Mouse (Mus musculus) lung, postnatal 10 days (tissue): ENCODE results near the gene Phc1.

Experiments used
- DNase-seq: peaks from one replicate; pipeline ENCODE4 v3.0.0; 2021

Gene Phc1

DNA sequence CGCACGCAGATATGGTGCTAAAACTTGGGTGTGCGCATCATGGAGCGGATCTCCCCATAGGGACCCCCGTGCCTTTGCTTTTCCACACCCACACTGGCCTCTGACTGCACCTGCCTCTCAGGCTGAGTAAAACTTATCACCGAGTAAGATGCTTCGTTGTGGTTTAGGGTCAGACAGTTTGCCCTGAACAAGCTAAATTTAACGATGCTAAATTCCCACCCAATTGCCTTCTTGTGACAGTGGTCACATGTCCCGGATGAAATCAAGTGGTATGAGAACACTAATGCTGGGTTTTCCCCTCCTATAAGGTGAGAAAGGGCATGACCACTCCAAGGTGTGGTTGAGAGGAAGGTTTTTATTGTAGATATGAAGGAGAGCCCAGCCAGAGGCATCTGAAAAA, 46.6 kb downstream of the Phc1 start:
- DNase-seq = no peak

DNA sequence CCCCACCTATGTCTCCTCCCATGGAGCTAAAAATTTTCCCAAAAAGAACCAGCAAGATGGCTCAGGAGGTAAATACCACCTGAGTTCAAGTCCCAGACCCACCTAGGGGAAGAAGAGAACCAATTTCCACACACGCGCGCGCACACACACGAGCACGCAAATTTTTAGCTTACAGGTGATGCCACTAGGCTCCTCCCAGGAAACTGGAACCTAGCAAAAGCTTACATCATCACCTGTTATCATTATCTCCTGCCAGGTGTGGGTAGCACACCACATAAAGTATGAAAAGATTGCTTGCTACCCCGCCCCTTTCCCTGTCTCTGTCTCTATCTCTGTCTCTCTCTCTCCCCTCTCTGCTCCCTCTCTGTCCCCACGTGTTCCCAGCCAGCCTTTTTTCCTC, 47.2 kb downstream of the Phc1 start:
- no peak for DNase-seq

DNA sequence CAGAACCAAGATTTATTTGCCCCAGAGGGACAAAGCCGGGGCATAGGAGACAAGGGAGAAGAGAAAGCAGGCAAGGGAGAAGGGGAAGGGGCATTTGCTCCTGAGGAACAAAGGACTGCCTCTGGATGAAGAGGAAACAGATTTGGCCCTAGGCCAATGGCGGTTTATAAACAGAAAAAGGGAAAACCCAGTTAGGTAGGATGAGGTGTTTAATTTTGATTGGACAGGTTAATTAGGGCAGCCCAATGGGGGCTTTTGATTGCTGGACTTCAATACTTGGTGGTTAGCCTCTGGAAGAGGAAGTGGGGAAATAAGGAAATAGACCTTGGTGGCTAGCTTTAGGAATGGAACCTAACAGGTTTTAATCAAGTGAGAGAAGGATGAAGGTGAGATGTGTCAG, 48.2 kb downstream of the Phc1 start:
- no peak for DNase-seq

DNA sequence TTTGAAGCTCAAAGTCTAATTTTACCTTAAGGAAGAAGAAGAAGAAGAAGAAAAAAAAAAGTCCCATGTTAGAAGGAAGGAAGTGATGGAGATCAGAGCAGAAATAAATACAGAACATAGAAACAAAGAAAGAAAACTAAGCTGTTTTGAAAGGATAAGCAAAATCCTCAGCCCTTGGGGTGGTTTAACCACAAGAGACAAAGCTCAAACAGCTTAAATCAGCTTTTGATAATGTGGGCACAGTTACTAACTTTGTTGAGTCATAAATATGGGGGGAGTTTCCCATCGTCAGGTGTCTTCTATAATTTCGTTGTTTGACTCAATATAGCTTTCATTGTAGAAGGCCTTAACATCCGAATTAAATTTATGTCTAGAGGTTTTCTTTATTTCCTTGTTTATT, 48.6 kb downstream of the Phc1 start:
- DNase-seq = no peak

DNA sequence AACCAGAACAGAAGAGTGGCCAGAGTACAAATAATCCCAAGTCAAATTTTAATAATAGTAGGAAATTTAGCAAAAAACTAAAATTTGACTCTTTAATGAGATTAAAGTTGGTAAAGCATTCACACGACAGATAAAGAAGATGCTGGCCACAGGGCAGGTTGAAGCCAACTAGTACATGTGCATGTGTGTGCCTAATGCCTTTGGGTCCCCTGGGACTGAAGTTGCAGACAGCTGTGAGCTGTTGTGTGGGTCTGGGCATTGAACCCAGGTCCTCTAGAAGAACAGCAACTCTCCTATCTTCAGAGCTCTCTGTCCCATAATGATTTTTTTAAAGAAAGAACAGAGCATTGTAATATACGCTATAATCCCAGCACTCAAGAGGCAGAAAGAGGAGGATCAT, 49.1 kb downstream of the Phc1 start:
- no peak for DNase-seq

- DNase-seq = no peak
These were observed 50.1 kb downstream of the Phc1 start for GRCm38 (mm10) chr6:122290253-122290652.

DNA sequence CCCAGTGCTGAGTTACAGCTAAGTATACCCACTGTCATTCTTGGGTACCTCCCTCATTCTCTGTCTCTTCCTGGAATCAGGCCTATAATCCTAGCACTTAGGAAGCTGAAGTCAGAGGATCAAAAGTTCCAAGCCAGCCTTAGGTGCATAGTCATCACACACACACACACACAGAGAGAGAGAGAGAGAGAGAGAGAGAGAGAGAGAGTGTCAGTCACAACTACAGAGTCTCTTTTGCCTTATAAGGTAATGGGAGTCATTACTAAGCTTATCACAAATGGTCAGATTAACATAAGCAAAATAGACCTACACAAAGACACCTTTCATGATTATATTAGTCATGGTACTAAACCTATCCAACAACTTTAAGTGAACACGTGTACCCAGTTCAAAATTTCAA, 51.0 kb downstream of the Phc1 start:
- DNase-seq = no peak

DNA sequence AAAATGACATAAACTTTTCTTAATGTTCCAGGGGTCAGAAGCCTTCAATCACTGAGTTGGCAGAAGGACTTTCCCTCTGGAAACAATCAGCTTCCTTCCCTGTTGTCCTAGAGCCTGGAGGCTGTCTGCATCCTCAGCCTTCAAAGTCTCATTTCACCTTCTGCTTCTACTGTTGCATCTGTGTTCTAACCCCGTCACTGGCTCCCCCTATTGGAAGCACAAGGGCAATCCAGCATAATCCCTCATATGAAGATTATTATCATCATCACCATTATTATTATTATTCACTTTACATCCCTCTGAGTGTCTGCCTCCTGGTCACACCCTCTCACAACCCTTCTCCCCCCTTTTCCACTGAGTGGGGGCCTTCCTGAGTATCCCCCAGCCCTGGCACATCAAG, 52.1 kb downstream of the Phc1 start:
- DNase-seq = no peak

DNA sequence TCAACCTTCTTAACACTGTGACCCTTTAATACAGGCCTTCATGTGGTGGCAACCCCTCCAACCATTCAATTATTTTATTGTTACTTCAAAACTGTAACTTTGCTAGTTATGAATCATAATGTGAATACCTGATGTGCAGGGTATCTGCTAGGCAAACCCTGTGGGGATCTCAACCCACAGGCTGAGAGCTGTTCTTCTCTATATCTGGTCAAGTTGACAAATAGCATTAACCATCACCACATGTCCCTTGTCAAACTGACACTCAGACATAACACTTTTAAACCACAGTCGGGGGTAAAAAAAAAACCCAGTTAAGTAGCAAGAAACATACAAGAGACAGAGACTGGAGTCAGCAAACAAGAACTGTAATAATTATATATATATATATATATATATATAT, 55.5 kb downstream of the Phc1 start:
- DNase-seq = no peak

DNA sequence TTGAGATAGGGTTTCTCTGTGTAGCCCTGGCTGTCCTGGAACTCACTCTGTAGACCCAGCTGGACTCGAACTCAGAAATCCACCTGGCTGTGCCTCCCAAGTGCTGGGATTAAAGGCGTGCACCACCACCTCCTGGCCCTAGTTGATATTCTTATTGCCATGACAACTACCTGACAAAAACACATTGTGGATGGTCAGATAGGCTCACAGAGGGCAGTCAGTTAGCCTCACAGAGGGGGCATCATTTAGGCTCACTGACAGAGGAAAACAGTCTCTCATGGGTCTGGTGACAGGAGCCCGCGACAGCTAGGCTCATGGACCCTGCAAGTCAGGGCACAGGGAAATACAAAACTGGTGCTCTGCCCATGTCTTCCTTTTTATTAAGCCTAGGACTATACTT, 56.1 kb downstream of the Phc1 start:
- no peak for DNase-seq

DNA sequence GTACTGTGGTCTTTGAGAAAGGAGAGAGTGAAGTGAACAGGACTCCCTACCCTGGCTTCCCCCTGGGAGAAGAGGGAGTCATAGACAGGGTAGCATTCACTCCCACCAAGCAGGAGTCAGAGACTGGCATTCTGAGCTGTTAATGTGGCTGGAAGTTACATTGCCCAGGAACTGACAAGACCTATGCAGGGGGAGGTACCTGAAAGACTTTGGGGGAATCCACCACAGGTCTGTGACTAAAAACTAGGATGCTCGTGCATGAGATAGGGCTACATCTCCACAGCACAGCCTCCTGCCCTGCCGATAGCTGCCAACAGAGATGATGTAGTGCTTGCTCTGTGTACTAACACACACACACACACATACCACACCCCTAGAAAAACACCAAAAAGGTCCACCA, 56.9 kb downstream of the Phc1 start:
- no peak for DNase-seq

GRCm38 (mm10) chr6:122282782-122283181, 57.6 kb downstream of the Phc1 start, which contains the start of gene Klrg1:
TSS of gene Klrg1 (minus strand) at chr6:122282882.
- DNase-seq = no peak

- DNase-seq = no peak
These were observed 63.8 kb downstream of the Phc1 start for GRCm38 (mm10) chr6:122276565-122276964.

DNA sequence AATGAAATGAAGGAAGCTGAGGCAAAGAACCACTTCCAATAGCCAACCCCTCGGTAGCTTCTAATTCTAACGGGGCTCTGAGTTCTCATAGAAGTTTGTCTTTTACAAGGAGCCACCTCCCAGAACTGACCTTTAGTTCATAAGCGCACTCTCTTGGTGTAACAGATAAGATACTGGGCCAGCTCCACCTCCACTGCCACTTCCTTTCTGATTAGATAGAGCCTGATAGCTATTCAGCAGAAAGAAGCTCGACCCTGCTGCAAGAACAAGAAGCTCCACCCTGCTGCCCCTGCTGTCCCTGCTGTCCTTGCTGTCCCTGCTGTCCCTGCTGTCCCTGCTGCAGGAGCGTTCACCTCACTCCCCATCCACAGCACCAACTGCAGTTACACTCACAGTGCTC, 65.8 kb downstream of the Phc1 start:
- DNase-seq = no peak

DNA sequence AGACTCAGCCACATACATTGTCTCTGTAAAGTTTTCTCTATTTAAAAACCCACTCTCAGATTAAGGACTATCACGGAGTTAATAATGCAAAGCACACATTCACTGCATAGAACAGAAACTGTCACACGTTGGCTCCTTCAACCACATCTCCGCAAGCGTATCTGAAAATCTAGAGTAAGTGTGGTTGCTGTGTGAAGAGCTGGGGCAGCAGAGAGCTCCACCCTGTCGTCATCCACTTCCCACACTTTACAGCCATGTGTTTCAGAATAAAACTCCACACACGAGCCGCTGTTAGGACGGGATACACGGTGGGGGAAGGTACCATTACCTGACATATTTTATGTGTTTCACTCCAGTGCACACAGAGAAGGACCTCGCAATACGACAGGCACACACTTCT, 70.2 kb downstream of the Phc1 start:
- DNase-seq = no peak

DNA sequence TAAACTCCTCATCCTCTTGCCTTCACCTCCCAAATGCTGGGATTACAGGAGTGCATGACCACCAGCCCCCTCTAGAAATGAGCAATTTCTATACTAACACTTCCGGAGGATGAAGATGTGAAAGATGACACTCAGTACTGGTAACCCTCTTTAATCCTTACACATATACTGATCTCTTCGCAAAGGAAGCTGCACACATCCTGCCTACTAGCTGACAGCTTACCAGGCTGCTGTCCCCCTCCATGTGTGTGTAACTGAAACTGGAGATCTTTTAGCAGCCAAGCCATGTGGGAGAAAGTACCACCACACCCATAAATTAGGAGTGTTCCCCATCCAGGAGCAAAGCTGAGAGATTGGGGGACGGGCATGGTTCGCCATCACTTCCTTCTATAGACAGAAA, 71.2 kb downstream of the Phc1 start:
- DNase-seq = no peak

DNA sequence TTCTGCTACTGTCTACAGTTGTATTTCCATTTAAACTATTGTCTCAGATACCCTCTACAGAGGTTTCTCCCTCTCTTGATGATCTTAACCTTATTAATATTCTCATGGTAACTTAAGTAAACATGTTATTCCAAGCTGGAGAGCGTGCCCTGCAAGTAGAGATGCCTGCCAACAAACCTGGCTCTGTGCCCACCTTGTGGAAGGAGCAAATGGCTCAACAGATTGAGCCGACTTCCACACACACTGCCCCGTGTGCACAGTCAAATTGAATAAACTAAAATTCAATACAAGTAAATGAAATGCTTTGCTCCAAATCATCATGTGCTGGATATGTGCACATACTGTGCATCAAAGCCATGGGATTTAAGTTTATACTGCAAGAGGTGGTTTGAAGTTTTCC, 71.8 kb downstream of the Phc1 start:
- peak; percentile 61 for DNase-seq
